Mouse (Mus musculus) Patski (cell line): ENCODE results near the gene Btc. TPM values are rescaled to one million over a fixed set of nuclear protein-coding genes. Genes with fewer than 3 reads are reported as not detected.

Source experiments
- ATAC-seq: fragments of 100-300 bp; one replicate; pipeline ENCODE4 v1.8.0; 2021
- CTCF ChIA-PET: fragments of 350-600 bp; sonication (Branson Sonifier 250); formaldehyde crosslinking; loops from one replicate; lab custom pipeline; 2022; ENCODE audit warnings: inconsistent platforms; lab: Charles Lee
- POLR2A ChIA-PET: fragments of 350-600 bp; sonication (Branson Sonifier 250); formaldehyde crosslinking; loops from one replicate; lab custom pipeline; 2022; ENCODE audit warnings: antibody characterized with exemption, inconsistent platforms; lab: Charles Lee
- DNase-seq: peaks from one replicate; pipeline ENCODE4 v3.0.0-alpha.2; 2011; ENCODE audit warnings: low read depth, low spot score
- H3K27me3 ChIP-seq: fragments of 371-371 bp; one replicate; pipeline ENCODE4 v1.5.1; 2021
- CTCF ChIP-seq: fragments of 100-300 bp; IDR thresholded peaks from one replicate; pipeline ENCODE4 v1.5.1; 2021
- in situ Hi-C: fragments of 300-500 bp; cut with MboI; formaldehyde crosslinking; loops from 3 replicates; pipeline ENCODE4 v1.11.1; 2018; ENCODE audit warnings: low pct_unique_long_range_greater_than_20kb, mixed read lengths
- polyA plus RNA-seq: library from polyadenylated mRNA; unstranded; gene quantifications from one replicate; pipeline ENCODE4 v1.2.3, GENCODE M21; 2021

Gene Btc
- polyA plus RNA-seq: 8.7 TPM

DNA sequence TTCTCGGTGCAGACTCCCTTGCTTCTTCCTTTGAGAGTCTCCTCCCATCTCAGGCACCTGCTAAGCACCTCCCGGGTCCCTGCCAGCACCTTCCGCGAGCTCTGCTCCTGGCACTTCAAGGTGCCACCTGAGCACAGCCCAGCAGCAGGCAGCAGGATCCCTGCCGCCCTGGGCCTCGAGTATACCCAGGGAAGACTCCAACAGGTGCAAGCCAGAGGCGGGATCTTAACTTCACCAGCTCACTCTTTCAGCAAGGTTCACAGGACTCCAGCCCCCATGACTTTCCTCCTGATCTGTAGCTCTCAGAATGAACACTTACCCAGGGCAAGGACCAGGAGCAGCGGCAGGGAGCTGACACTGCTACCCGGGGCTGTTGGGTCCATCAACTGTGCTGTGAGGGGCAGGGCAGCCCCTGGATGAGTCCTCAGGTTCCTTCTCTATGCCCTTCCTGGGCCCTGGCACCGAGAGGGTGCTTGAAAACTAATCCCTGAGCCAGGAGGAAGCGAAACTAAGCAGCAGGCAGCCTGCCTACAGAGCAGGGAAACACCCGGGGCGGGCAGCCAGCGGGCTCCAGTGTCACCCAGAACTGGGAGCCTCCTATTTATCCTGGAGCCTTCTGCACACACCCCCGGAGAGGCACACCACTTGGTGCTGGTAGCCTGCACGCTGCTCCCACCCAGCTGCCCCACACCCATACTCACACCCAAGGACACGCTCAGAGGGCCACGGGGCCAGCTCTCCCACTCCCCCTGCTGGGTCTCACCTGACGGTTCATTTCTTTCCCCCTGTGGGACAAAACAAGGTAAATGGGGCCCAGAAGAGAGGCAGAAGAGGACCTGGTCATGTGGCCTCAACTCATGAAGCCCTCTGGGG lies at the start of gene Btc:
Gene Btc (minus strand): TSS at position 656 of the 873 bp plus-strand sequence.
- POLR2A ChIA-PET: interaction anchor here (0.7 kb wide), 1 partner anchor 11 kb away, joined by 3 read pairs; no protein-coding TSS in a partner anchor
- H3K27me3 ChIP-seq: no peaks in the 10 kb centered on the region
- in situ Hi-C loops: no loop called here
- CTCF ChIA-PET: interaction anchor here (0.7 to 2.4 kb wide), 4 partner anchors 8 to 451 kb away, joined by 3 to 7 read pairs (median 3); no protein-coding TSS in a partner anchor
- TF ChIP-seq CTCF: peak; percentile 85
- ATAC-seq (peak; percentile 87), DNase-seq (no peak)

- peaks cover 9% of the 10 kb centered on the region for H3K27me3 ChIP-seq
- TF ChIP-seq CTCF: no peak
- no peak for ATAC-seq
- no peak for DNase-seq
- ChIA-PET CTCF (interaction anchor here (1.0 kb wide), 1 partner anchor 15 kb away, joined by 3 read pairs; no protein-coding TSS in a partner anchor), POLR2A (no interaction called here)
- in situ Hi-C loops: no loop called here
Measured at GRCm38 (mm10) chr5:91444981-91445517, 42.3 kb upstream of the Btc start.

GRCm38 (mm10) chr5:91436563-91436962 lies 33.8 kb upstream of the Btc start:
- in situ Hi-C loops: no loop called here
- ATAC-seq: no peak
- ChIA-PET CTCF (interaction anchor here (1.2 to 2.0 kb wide), 2 partner anchors 11 to 31 kb away, joined by 3 to 5 read pairs; no protein-coding TSS in a partner anchor), POLR2A (no interaction called here)
- no peak for DNase-seq
- TF ChIP-seq CTCF: no peak
- H3K27me3 ChIP-seq: no peaks in the 10 kb centered on the region

DNA sequence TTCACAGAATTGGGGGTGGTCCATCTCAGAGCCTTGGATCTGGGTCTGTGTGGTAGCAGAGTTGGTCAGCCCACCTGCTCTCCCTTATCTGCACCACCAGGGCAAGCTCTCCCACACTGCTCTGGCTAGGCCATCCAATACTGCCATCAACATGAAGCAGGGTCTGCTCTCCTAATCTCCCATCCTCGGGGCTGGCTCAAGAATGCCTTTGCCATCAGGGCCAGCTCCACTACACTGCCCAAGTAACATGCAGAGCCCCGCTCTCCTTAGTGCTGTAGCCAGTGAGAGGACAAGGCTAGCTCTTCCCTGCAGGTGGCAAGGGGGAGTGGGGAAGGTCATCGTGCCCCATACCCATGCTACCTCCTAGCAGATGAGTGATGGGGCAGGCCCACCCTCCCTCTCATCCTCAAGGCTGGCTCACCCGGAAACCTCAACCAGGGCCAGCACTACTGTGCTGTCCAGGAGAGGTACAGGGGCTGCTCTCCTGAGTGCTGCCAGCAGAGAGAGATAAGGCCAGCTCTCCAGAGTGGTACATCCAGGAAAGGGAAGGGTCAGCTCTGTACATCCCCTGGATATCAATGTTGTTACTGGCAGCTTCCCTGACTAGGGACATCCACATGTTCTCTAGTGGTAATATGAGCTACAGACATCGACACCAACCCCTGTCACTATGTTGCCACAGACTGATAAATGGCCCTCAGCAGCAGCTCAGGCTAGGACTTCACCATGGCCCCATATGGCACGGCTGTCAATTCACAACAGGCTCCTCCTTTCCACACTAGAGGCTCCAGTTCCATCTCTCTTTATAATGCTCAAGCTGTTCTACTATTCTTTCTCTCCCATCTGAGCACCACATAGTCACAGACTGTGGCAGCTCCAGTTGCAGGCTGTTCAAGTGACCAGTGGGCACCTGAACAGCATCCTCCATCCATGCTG lies 32.2 kb upstream of the Btc start:
- in situ Hi-C loops: no loop called here
- DNase-seq (no peak), ATAC-seq (no peak)
- H3K27me3 ChIP-seq: no peaks in the 10 kb centered on the region
- CTCF ChIA-PET: interaction anchor here (2.0 kb wide), 1 partner anchor 29 kb away, joined by 5 read pairs; no protein-coding TSS in a partner anchor
- no peak for TF ChIP-seq CTCF
- POLR2A ChIA-PET: no interaction called here

GRCm38 (mm10) chr5:91428547-91428946 lies 25.8 kb upstream of the Btc start:
- H3K27me3 ChIP-seq: peaks cover 28% of the 10 kb centered on the region
- no peak for ATAC-seq
- no peak for DNase-seq
- ChIA-PET CTCF (no interaction called here), POLR2A (no interaction called here)
- in situ Hi-C loops: no loop called here
- no peak for TF ChIP-seq CTCF

DNA sequence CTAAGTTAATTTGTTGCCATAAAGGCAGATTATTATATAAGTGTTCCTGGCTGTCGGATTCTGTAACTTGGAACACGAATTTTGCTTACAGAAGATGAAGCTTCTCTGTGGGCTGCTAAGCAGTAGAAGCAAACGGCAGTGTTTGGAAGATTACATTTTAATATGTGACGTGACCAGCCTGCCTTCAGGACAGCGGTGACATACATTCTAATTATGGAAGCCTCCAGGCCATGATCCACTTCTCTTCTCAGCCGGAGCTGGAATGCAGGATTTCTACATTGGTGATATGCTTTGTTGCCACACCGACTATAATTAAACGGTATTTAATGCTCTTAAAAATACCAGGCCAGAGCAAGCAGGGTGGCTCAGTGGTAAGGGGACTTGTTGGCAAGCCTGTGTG lies 11.0 kb upstream of the Btc start:
- CTCF ChIA-PET: no interaction called here
- DNase-seq: no peak
- no peak for TF ChIP-seq CTCF

GRCm38 (mm10) chr5:91404263-91404662 lies 1.5 kb upstream of the Btc start:
- no peak for ATAC-seq

More for the DNA sequence above, 11.0 kb upstream of the Btc start:
- in situ Hi-C loops: no loop called here
- ATAC-seq: no peak
- H3K27me3 ChIP-seq: no peaks in the 10 kb centered on the region
- POLR2A ChIA-PET: no interaction called here

GRCm38 (mm10) chr5:91403281-91403680 lies 487 bp upstream of the Btc start:
- no peaks in the 10 kb centered on the region for H3K27me3 ChIP-seq
- CTCF ChIA-PET: no interaction called here

More at GRCm38 (mm10) chr5:91404263-91404662, 1.5 kb upstream of the Btc start:
- in situ Hi-C loops: no loop called here
- H3K27me3 ChIP-seq: no peaks in the 10 kb centered on the region
- DNase-seq: no peak
- POLR2A ChIA-PET: interaction anchor here (0.6 kb wide), 1 partner anchor 590 kb away, joined by 3 read pairs; no protein-coding TSS in a partner anchor
- no peak for TF ChIP-seq CTCF
- CTCF ChIA-PET: no interaction called here

DNA sequence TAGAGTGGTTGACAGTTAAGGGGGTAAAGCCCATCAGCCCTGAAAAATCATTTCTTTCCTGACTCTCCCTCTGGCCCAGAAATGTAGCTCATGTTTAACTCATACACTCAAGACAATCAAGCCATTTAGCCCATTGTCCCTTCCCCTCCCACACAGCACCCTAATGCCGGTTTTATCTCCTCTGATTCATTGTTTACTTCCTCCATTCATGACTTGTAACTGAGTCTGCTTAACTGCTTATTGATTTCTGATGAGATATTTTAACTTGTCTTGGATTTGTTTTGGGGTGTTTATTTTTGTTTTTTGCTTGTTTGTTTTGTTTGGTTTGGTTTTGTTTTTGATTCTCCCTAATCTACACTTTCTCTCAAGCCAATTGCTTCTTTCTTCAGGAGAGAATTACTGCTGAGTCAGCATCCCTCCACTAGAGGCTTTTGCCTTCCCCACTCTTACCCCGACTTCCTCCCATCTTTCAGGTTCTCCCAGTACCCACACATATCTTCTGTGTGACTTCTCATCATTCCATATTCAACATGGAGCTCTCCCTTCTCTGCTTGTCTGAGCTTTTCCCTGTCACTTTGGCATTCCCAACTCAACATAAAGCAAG lies 2.2 kb downstream of the Btc start:
- POLR2A ChIA-PET: interaction anchor here (1.2 kb wide), 1 partner anchor 9 kb away, joined by 3 read pairs; no protein-coding TSS in a partner anchor
- no peak for DNase-seq
- in situ Hi-C loops: no loop called here
- CTCF ChIA-PET: interaction anchor here (2.4 kb wide), 1 partner anchor 10 kb away, joined by 7 read pairs; no protein-coding TSS in a partner anchor
- no peaks in the 10 kb centered on the region for H3K27me3 ChIP-seq
- no peak for ATAC-seq
- TF ChIP-seq CTCF: no peak

More at GRCm38 (mm10) chr5:91403281-91403680, 487 bp upstream of the Btc start:
- no peak for ATAC-seq
- in situ Hi-C loops: no loop called here
- POLR2A ChIA-PET: interaction anchor here (0.7 kb wide), 1 partner anchor 12 kb away, joined by 3 read pairs; no protein-coding TSS in a partner anchor
- TF ChIP-seq CTCF: no peak
- DNase-seq: no peak
